Mouse (Mus musculus): ENCODE data around the gene Padi6.

GRCm38 (mm10) chr4:140791071-140791470 is 48.6 kb upstream of the Padi6 start:
- no peak for TF ChIP-seq GATA1 (IDR thresholded peaks at IDR 0.05; ENCODE audit: borderline replicate concordance, low read length)
- TF ChIP-seq FLI1 (IDR thresholded peaks at IDR 0.05; ENCODE audit: low read length): no peak
